Mouse (Mus musculus) hindbrain, postnatal 0 days (tissue): ENCODE measurements at regions not wholly inside any gene's neighbourhood (a gene's known extent, or its start where the extent isn't known, plus 50 kb on each side); places are given as distances from the start of the nearest gene placed in this dataset.

Experiments
- ATAC-seq: fragments of 200-750 bp; cut with Nextera tagmentation; 2 replicates; pipeline ENCODE4 v1.8.0; 2017; ENCODE audit warnings: mild to moderate bottlenecking, moderate TSS enrichment, moderate library complexity
- DNase-seq: peaks from one replicate; pipeline ENCODE4 v3.0.0-alpha.2; 2015; ENCODE audit warnings: low spot score
- H3K27ac ChIP-seq: fragments of 300-500 bp; sonication (generic); 2 replicates; pipeline ENCODE4 v1.5.1; 2014; ENCODE audit warnings: mild to moderate bottlenecking
- H3K27me3 ChIP-seq: fragments of 300-500 bp; sonication (generic); 2 replicates; pipeline ENCODE4 v1.6.1; 2014; ENCODE audit warnings: low read length, mixed read lengths; ENCODE audit not compliant: insufficient read depth
- H3K36me3 ChIP-seq: fragments of 300-500 bp; sonication (generic); 2 replicates; pipeline ENCODE4 v1.6.1; 2014; ENCODE audit warnings: low read length, mixed read lengths; ENCODE audit not compliant: insufficient read depth
- H3K4me1 ChIP-seq: fragments of 300-500 bp; sonication (generic); 2 replicates; pipeline ENCODE4 v1.6.1; 2014; ENCODE audit warnings: antibody characterized with exemption, low read length, mixed read lengths; ENCODE audit not compliant: insufficient read depth
- H3K4me2 ChIP-seq: fragments of 300-500 bp; sonication (generic); 2 replicates; pipeline ENCODE4 v1.6.1; 2014; ENCODE audit warnings: low read depth, mild to moderate bottlenecking, low read length, moderate library complexity, mixed read lengths
- H3K4me3 ChIP-seq: fragments of 300-500 bp; sonication (generic); 2 replicates; pipeline ENCODE4 v1.5.1; 2014; ENCODE audit warnings: low read length
- H3K9ac ChIP-seq: fragments of 300-500 bp; sonication (generic); replicated peaks from 2 replicates; pipeline ENCODE4 v1.6.1; 2014; ENCODE audit warnings: mild to moderate bottlenecking, low read length, moderate library complexity, mixed read lengths
- H3K9me3 ChIP-seq: fragments of 300-500 bp; sonication (generic); 2 replicates; pipeline ENCODE4 v1.6.1; 2016; ENCODE audit warnings: low read length, mixed read lengths
- CTCF ChIP-seq: IDR thresholded peaks from 2 replicates; pipeline ENCODE4 v1.5.1; 2016; ENCODE audit warnings: antibody characterized with exemption, control low read depth, low read depth
- WGBS: fragments of 180-500 bp; shearing (Covaris S2); extraction: QIAGEN DNeasy Blood & Tissue Kit; methylation state at CpG from one replicate; pipeline ENCODE4 v1.1.7; 2014; 5-methylcytosine and 5-hydroxymethylcytosine counted together

- no peak for TF ChIP-seq CTCF
- WGBS: 76% methylated on average over 1 of the region's 1 CpGs
Observed at GRCm38 (mm10) chrX:77307374-77307773, 203.4 kb upstream of the Tbl1x start.

GRCm38 (mm10) chrX:77314384-77314783, 196.4 kb upstream of the Tbl1x start:
- Histone ChIP-seq H3K9me3 (no peaks in the 10 kb centered on the region), H3K27ac (no peak overlapping the region), H3K4me1 (no peaks in the 10 kb centered on the region), H3K27me3 (no peaks in the 10 kb centered on the region), H3K9ac (no peak overlapping the region), H3K4me3 (no peak overlapping the region), H3K4me2 (no peak overlapping the region), H3K36me3 (no peaks in the 10 kb centered on the region)
- 66% methylated on average over 3 of the region's 3 CpGs for WGBS
- peak; percentile 48 for TF ChIP-seq CTCF
- ATAC-seq (no peak), DNase-seq (peak; percentile 40)

More at GRCm38 (mm10) chrX:77307374-77307773, 203.4 kb upstream of the Tbl1x start:
- DNase-seq (no peak), ATAC-seq (no peak)
- Histone ChIP-seq H3K4me1 (no peaks in the 10 kb centered on the region), H3K27me3 (no peaks in the 10 kb centered on the region), H3K36me3 (no peaks in the 10 kb centered on the region), H3K4me2 (no peak overlapping the region), H3K9ac (no peak overlapping the region), H3K27ac (no peak overlapping the region), H3K4me3 (no peak overlapping the region), H3K9me3 (no peaks in the 10 kb centered on the region)

GRCm38 (mm10) chrX:77323644-77324043, 187.2 kb upstream of the Tbl1x start:
- TF ChIP-seq CTCF: no peak
- no peak overlapping the region for H3K27ac ChIP-seq
- DNase-seq: peak; percentile 13

GRCm38 (mm10) chrX:77353181-77353580, 157.6 kb upstream of the Tbl1x start:
- TF ChIP-seq CTCF: no peak
- WGBS: 44% methylated on average over 2 of the region's 2 CpGs
- Histone ChIP-seq H3K4me2 (no peak overlapping the region), H3K27ac (no peak overlapping the region), H3K27me3 (no peaks in the 10 kb centered on the region), H3K9ac (no peak overlapping the region), H3K4me3 (no peak overlapping the region), H3K4me1 (no peaks in the 10 kb centered on the region), H3K9me3 (no peaks in the 10 kb centered on the region), H3K36me3 (no peaks in the 10 kb centered on the region)
- ATAC-seq: no peak
- no peak for DNase-seq

More at GRCm38 (mm10) chrX:77323644-77324043, 187.2 kb upstream of the Tbl1x start:
- Histone ChIP-seq H3K36me3 (no peaks in the 10 kb centered on the region), H3K27me3 (no peaks in the 10 kb centered on the region), H3K4me1 (no peaks in the 10 kb centered on the region), H3K9me3 (no peaks in the 10 kb centered on the region), H3K4me2 (no peak overlapping the region), H3K9ac (no peak overlapping the region), H3K4me3 (no peak overlapping the region)
- 33% methylated on average over 4 of the region's 4 CpGs for WGBS
- ATAC-seq: no peak

- no peak for TF ChIP-seq CTCF
- H3K4me3 ChIP-seq: no peak overlapping the region
- DNase-seq: no peak
Observed at GRCm38 (mm10) chrX:77360551-77360950, 150.3 kb upstream of the Tbl1x start.

GRCm38 (mm10) chrX:77361106-77361505, 149.7 kb upstream of the Tbl1x start:
- 58% methylated on average over 2 of the region's 2 CpGs for WGBS
- Histone ChIP-seq H3K4me1 (no peaks in the 10 kb centered on the region), H3K36me3 (no peaks in the 10 kb centered on the region), H3K4me2 (no peak overlapping the region), H3K27me3 (no peaks in the 10 kb centered on the region), H3K27ac (no peak overlapping the region), H3K9ac (no peak overlapping the region), H3K4me3 (no peak overlapping the region), H3K9me3 (no peaks in the 10 kb centered on the region)
- no peak for TF ChIP-seq CTCF
- DNase-seq: peak; percentile 2
- no peak for ATAC-seq

More at GRCm38 (mm10) chrX:77360551-77360950, 150.3 kb upstream of the Tbl1x start:
- Histone ChIP-seq H3K4me2 (no peak overlapping the region), H3K9ac (no peak overlapping the region), H3K27ac (no peak overlapping the region), H3K4me1 (no peaks in the 10 kb centered on the region), H3K27me3 (no peaks in the 10 kb centered on the region), H3K36me3 (no peaks in the 10 kb centered on the region), H3K9me3 (no peaks in the 10 kb centered on the region)
- 61% methylated on average over 2 of the region's 2 CpGs for WGBS
- no peak for ATAC-seq

- Histone ChIP-seq H3K9me3 (no peaks in the 10 kb centered on the region), H3K36me3 (no peaks in the 10 kb centered on the region), H3K27me3 (no peaks in the 10 kb centered on the region), H3K27ac (no peak overlapping the region), H3K9ac (no peak overlapping the region), H3K4me2 (no peak overlapping the region), H3K4me3 (no peak overlapping the region), H3K4me1 (no peaks in the 10 kb centered on the region)
- DNase-seq: no peak
- TF ChIP-seq CTCF: no peak
- 56% methylated on average over 1 of the region's 1 CpGs for WGBS
- no peak for ATAC-seq
Observed at GRCm38 (mm10) chrX:77363657-77364056, 147.2 kb upstream of the Tbl1x start.
